Mouse (Mus musculus) layer of hippocampus, adult 2 months (tissue): Measurements from ENCODE around the gene Sez6l. TPM values are rescaled to one million over a fixed set of nuclear protein-coding genes. Genes with fewer than 3 reads are reported as not detected.

Source experiments
- DNase-seq, 2 experiments: peaks; one replicate each; pipeline ENCODE4 v3.0.0; 2022; ENCODE audit warnings: low spot score in 2 of 2
- H3K27ac ChIP-seq: fragments of 200-600 bp; 2 replicates; pipeline ENCODE4 v1.8.1; 2022
- H3K4me3 ChIP-seq: fragments of 200-600 bp; 2 replicates; pipeline ENCODE4 v1.8.1; 2022; ENCODE audit warnings: mild to moderate bottlenecking
- CTCF ChIP-seq: fragments of 200-600 bp; conservative IDR thresholded peaks from 2 replicates; pipeline ENCODE4 v1.8.1; 2022; ENCODE audit warnings: antibody characterized with exemption, mild to moderate bottlenecking, moderate library complexity
- total RNA-seq, 2 experiments: library from RNA; stranded (reverse); gene quantifications; 2 replicates each; pipeline ENCODE4 v1.2.3; 2021

Sez6l gene
- total RNA-seq, 2 experiments from 2014 or later = 233 to 235 TPM

DNA sequence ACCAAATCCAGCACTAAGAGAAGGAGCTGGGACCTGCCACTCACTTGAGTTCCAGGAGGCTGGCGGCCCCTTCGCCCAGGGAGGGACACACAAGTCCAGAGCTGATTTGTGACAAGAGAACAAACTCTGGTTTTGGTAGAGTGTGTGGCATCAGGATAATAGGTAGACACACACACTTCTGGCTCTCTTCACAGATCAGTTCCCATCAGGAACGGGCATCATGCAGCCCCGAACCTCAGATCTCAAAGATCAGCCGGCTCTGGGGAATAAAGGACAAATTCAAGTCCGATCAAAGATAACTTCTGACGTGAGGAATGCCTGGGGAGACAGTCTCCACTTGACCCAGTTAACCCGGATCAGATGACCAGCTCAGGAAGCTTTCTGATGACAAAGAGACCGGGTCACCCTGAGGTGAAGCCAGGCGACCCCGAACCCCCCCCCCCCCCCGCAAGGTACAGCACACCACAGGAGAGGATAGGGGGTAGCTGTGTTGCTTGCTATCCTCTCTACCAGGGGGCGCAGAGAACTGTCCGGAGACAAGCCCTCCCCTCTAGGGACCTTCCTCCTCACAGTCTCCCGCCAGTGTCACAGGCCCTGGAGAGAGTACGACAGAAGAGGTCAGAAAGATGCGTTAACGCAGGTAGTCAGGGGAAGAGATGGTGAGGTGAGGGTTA, 183.1 kb downstream of the Sez6l start:
- Histone ChIP-seq H3K27ac (peak overlapping the region; percentile 98), H3K4me3 (peak overlapping the region; percentile 53)
- no peak for TF ChIP-seq CTCF
- no peak for DNase-seq

DNA sequence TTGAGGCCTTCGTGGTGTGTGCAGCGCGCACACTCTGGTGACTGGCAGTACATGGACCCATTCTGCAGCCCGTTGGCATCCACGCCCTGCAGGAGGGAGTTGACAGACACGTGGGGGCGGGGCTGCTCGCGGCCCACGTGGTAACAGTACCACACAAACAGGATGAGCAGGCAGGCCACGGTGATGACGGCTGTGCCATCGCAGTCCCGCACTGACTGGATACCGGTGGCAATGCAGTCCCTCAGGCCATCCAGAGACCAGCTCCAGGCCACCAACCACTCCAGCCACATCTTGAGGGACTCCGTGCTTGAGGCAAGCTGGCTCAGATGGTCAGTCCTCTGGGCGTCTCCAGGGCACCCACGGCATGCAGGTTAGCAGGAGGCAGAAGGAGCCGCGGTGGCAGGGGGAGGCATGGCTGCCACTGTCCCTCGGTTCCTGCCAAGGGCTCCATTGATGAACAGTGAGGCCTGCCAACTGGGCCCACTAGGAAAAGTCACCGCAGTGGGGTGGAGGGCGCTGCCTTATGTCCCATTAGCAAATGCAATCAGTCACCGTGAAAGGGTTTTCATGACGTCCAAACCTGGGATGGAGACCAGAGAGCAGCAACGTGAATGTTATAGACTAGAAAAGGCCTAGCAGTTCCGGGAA, 185.2 kb downstream of the Sez6l start:
- Histone ChIP-seq H3K27ac (peak overlapping the region; percentile 98), H3K4me3 (peak overlapping the region; percentile 53)
- no peak for TF ChIP-seq CTCF
- DNase-seq = no peak

DNA sequence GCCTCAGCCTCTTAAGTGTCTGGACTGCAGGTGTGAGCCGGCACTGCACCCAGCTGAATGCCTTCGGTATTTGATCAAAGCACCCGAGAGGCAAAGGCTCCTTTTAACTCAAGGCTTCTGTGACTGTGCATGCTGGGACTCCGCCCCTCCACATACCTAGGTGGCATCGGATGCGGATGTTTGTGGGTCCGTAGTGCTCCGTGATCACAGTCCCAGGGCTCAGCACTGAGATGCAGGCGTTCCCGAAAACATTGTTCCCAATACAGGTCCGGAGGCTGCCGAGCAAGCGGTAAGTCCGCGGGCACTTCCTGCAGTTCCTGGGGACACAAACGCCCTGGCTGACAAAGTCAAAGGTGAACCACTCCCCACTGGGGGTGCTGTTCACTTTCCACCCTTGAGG, 186.0 kb downstream of the Sez6l start:
- peak; percentile 13 for TF ChIP-seq CTCF
- DNase-seq = no peak
- Histone ChIP-seq H3K4me3 (peak overlapping the region; percentile 53), H3K27ac (peak overlapping the region; percentile 98; the same call in 1 of the 2 replicates)

DNA sequence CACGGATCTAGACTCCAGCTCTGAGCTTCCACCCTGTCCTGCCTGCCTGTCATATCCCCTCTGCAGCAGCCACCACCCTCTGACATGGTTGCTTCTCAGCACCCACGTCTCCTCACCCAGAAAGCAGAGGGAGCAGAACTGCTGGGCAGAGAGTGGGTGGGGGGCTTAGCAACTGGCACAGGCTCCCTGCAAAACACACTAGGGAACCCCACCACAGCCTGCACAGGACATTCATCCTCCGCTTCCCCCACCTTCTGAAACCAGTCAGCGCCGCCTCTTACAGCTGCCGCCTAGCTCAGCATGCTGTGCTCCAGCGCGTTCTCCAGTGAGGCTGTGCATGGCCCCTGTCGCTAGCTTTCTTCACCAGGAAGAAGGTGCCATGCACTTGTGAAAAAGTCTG, 187.6 kb downstream of the Sez6l start:
- TF ChIP-seq CTCF = no peak
- no peak for DNase-seq
- H3K27ac ChIP-seq = peak overlapping the region; percentile 69
- H3K4me3 ChIP-seq = peak overlapping the region; percentile 53

DNA sequence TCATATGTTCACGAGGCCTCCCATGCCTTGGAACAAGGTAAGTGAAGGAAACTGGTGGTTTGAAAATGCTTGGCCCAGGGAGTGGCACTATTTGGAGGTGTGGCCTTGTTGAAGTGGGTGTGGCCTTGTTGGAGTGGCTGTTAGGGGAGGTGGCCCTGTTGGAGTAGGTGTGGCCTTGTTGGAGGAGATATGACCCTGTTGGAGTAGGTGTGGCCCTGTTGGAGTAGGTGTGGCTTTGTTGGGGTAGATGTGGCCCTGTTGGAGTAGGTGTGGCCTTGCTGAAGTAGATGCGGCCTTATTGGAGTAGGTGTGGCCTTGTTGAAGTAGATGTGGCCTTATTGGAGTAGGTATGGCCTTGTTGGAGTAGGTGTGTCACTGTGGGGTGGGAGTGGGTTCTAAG, 191.0 kb downstream of the Sez6l start:
- TF ChIP-seq CTCF = no peak
- Histone ChIP-seq H3K4me3 (no peak overlapping the region), H3K27ac (no peak overlapping the region)
- no peak for DNase-seq

DNA sequence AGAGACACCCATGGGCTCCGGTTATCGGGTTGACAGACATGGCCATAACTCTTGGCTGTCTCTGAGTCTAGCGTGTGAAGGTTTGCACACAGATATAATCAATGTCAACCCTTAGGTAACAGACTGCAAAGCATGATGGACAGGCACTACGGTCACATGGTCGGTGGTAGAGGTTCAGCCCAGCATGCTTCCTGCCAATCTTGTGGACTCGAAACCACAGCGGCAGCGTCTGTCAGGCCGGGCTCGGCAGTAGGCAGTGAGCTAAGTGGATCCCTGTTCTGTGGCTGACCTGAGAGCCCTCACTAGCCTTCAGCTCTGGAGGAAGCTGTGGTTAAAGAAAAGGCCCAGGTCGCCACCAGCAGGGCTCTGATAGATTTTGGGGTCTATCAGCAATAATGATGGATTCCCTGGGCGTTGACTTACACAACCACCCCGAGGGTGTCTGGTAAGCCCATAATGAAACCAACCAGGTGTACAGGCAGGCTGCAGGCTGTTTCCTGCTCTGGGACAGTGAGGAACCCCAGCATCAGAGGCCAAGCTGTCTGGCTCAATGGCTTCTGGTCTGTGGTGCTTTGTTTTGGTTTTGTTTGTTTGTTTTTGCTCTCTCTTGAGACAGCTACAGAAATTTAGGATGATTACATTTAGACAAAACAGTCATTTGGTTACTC, 192.0 kb downstream of the Sez6l start:
- TF ChIP-seq CTCF = no peak
- Histone ChIP-seq H3K4me3 (no peak overlapping the region), H3K27ac (no peak overlapping the region)
- DNase-seq = no peak

DNA sequence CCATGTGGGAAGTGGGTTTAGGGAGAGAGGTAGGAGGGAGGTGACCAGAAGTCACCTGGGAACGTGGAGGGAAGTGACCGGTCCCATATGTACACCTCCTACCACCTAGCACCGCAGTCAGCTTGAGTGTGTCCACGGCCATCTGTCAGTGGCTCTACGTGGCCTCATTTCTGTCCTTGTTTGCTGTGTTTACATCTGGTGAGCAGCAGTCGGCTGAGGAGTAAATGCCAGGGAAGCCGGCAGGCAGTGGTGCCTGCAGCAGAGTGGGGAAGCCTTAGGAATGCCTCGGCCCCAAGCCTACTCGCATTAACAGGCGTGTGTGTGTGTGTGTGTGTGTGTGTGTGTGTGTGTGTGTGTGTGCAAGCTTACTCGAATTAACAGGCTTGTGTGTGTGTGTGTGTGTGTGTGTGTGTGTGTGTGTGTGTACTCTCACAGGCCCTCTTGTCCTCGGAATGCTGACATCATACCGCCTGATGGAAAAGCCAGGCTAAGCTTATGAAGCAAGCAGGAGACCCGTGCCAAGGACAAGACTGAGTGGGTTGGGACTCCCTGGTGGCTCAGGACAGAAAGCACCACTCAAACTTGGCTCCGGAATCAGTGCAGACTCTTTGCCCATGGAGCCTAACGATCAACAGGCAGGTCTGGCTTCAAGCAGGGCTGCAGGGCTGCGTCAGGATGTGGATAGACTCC, 194.2 kb downstream of the Sez6l start:
- TF ChIP-seq CTCF = no peak
- H3K27ac ChIP-seq = peak overlapping the region; percentile 79
- DNase-seq = peak; percentile 50 to 65
- H3K4me3 ChIP-seq = no peak overlapping the region

DNA sequence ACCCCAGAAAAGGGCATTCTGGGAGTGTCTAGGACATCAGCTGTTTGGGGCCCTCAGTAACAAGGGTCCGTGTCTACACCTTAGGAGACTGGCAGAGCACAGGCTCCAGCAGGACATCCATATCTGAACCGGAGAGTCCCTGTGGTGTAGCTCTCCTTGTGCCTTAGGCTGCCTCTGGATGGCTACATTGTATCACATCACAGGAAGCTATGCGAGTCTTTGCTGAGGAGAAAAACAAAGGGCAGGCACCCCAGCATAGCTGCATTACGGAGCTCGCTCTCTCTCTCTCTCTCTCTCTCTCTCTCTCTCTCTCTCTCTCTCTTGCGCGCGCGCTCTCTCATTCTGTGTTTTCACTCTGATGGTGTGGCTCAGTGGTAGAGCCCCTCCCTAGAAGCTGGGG, 194.9 kb downstream of the Sez6l start:
- no peak for DNase-seq
- no peak for TF ChIP-seq CTCF
- Histone ChIP-seq H3K4me3 (no peak overlapping the region), H3K27ac (peak overlapping the region; percentile 79)

DNA sequence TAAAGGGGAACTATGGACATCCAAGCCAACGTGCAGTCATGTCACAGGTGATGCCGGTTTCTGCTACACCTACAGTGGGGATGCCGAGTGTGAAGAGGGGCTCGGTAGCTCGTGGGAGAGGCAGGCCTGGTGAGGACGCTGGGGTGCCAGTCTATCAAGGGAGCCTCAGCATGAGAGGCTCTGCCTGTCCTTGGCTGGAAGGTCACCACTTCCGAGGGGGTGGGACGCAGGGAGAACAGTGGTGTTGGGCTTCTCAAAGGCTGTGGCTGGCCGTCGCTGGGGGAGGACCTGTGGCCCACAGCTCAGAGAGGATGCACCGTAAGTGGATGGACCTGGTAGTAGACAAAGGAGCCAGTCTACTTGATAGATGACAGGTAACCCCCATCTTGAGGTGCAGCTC, 195.8 kb downstream of the Sez6l start:
- TF ChIP-seq CTCF = no peak
- no peak for DNase-seq
- H3K27ac ChIP-seq = no peak overlapping the region
- H3K4me3 ChIP-seq = no peak overlapping the region

DNA sequence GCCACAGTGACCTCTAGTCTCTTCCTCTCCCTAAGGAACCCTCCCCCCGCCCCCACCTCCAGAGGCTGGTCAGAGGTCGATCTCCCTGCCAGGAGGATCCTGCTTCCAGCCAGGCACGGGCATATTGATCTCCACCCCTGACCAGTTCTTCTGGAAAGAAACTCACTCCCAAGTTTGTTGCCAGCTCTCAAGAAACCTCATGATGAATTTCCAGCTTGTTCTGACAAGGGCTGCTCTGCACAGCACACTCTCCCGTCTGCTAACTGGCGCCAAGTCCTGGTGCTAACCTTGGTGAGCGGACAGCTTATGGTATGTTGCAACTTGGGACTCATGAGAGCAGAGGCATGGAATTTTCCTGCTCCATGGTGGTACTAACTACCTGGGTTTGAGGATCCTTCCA, 198.3 kb downstream of the Sez6l start:
- no peak for DNase-seq
- Histone ChIP-seq H3K27ac (peak overlapping the region; percentile 37; the same call in 1 of the 2 replicates), H3K4me3 (no peak overlapping the region)
- no peak for TF ChIP-seq CTCF

DNA sequence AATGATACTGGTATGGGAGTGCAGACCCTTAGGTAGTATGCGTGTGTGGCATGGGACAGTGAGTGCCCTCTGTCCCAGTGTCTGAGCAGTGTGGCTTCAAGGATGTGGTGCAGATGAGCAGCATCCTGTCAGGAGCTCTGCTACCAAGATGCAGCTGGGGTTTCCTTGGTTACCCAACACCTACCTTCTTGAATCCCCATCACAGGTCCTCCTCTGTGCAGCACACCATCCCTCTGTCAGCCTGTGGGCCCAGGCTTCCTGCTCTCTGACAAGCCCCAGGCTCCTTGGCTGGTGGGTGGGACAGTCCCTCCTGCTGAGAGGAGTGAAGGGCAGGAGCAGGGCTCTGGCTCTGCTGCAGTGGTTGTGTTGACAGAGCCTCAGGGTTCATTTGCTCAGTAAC, 199.6 kb downstream of the Sez6l start:
- no peak for TF ChIP-seq CTCF
- Histone ChIP-seq H3K4me3 (no peak overlapping the region), H3K27ac (peak overlapping the region; percentile 79)
- no peak for DNase-seq

DNA sequence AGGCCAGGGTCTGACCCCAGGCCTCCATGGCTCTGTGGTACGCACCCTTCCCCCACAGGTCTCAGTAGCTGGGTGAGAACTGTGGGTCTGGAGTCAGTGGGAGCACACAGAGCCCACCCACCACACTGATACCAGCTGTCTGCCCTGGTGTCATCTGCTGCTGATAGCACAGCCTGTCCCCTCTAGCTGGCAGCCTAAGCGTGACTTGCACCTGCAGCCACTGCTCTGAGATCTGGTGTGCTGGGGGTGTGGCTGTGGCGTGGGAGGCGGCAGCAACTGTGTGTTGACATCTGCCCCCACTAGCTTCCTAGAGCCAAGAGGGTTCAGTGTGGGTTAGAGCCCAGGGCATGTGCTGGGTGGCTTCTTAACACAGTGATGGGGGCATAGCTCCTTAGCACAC, 200.9 kb downstream of the Sez6l start:
- TF ChIP-seq CTCF = no peak
- no peak overlapping the region for H3K4me3 ChIP-seq
- H3K27ac ChIP-seq = peak overlapping the region; percentile 81
- no peak for DNase-seq

DNA sequence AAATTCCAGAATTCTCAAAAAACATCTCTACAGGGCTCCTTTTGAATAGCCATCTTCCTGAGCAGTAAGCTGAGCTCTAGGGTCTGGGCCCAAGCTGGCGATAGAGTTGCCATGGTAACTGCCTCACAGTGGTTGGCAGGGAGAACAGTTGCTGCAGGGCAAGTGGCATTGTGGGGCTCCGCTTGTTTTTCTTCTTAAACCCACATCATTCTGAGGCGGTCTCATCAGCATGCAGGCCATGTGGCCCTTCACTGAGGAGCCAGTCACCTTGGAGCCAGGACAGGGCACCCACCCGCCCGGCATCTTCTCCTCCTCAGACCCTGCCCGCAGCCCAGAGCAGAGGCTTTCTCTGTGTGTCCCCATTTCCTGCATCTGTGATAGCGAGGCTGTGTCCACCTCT, 205.1 kb downstream of the Sez6l start:
- peak; percentile 65 to 90 for DNase-seq
- no peak overlapping the region for H3K4me3 ChIP-seq
- peak overlapping the region; percentile 98 for H3K27ac ChIP-seq
- no peak for TF ChIP-seq CTCF
